Mouse (Mus musculus): Measurements from ENCODE around the gene Olfr492.

Gene Olfr492

GRCm38 (mm10) chr7:108323574-108323973 lies at the start of gene Olfr492:
Gene Olfr492 (minus strand): TSS chr7:108323674.
- no peak for DNase-seq (ENCODE audit: low spot score)

DNA sequence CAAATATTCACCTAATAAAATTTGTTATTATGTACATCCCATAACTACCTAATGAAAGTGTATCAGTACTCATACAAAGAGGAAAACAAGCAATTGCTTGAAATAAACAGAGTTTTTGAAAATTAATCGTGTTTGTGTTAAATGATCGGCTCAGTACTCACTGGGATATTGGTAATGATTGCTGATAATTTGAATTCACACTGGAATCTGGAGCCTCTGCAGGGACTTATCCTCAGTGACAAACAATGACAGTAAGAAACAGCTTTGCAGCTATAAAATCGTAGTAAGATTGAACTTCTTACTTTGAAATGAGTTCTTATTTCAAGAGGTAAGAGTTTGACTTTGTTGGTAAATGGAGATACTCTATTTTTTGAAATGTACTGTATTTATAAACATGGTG lies 41.6 kb upstream of the Olfr492 start, which contains the start of gene Olfr494:
TSS of gene Olfr494 (plus strand) at position 301 of the 400 bp plus-strand sequence.
- no peak for DNase-seq (ENCODE audit: low spot score)

DNA sequence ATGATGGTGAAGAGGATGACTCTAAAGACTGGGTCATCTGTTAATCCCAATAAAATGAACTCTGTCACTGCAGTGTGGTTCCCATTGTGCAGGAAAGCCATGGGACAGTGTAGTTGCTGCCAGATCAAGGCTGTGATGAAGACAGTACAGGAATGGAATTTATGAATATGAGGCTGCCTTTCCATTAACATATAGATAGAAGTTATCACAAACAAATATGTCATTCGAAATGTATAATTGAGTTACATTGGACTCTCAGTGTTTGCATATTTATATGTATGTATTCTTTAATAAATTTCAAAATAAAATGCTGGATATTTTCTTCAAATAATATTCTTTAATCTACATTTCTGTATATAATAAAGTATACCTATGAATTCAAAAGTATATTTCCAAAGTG lies 23.4 kb upstream of the Olfr492 start, which contains the start of gene Olfr493:
TSS of gene Olfr493 (minus strand) at position 101 of the 400 bp plus-strand sequence.
- DNase-seq (ENCODE audit: low spot score), result no peak

- no peak for DNase-seq (ENCODE audit: low spot score)
Observed at GRCm38 (mm10) chr7:108313151-108313550, 10.3 kb downstream of the Olfr492 start, which contains the start of gene Olfr491. Gene Olfr491 (plus strand): TSS chr7:108313451.

DNA sequence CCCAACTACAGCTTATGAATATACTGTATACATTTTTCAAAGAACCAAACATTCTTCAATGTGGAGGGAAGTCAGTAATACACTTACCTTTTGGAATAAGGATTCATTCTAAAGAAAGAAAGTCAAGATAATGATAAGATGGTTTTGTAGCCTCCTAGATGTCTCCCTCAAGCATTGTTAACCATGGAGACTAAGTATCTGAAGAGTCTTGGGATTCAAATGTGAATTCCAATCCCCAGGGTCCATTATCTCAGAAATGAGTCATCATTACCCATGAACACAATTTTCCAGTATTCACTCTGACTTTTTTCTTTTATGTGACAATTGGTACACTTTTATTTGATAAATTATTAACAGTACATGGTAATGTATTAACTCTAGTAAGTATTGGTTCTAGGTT lies 34.6 kb downstream of the Olfr492 start, which contains the start of gene Olfr490:
TSS of gene Olfr490 (minus strand) at position 101 of the 400 bp plus-strand sequence.
- no peak for DNase-seq (ENCODE audit: low spot score)
